8 mouse cellular contexts compared by ENCODE assay signal in genomic region chr6:144944435-144945365, GRCm38 (mm10).
DNase-seq lines count a peak whose midpoint lies in the region; ATAC-seq and TF ChIP-seq lines count a peak whose summit lies in the region.

No protein-coding gene starts in this region.

- no peaks in the 10 kb centered on the region for H3K36me3 ChIP-seq in kidney, postnatal 0 days (ENCODE audit: insufficient read depth, low read length)
- no peaks in the 10 kb centered on the region for H3K36me3 ChIP-seq in forebrain, embryonic 15.5 days
- H3K36me3 ChIP-seq in limb, embryonic 15.5 days: no peaks in the 10 kb centered on the region

- no peaks in the 10 kb centered on the region for H3K9me3 ChIP-seq in kidney, postnatal 0 days (replicated peaks; ENCODE audit: low read length)
- H3K9me3 ChIP-seq in forebrain, embryonic 15.5 days: no peaks in the 10 kb centered on the region
- H3K9me3 ChIP-seq in limb, embryonic 15.5 days: no peaks in the 10 kb centered on the region

- ATAC-seq in kidney, postnatal 0 days (replicated peaks; ENCODE audit: low FRiP score, low read depth): 0 out of 2 replicates have a peak, but pooled peaks have one; percentile 13
- peak; percentile 78 for ATAC-seq in forebrain, embryonic 15.5 days (replicated peaks)
- peak; percentile 56; the same call in 1 of the 2 replicates for ATAC-seq in limb, embryonic 15.5 days (ENCODE audit: insufficient number of reproducible peaks, low FRiP score, low TSS enrichment, low read depth)
- ATAC-seq in activated CD4-positive, CD25-positive, alpha-beta regulatory T cell, adult 4 months: no peak

- no peak overlapping the region for H3K27ac ChIP-seq in kidney, postnatal 0 days
- peak overlapping the region; percentile 37 for H3K27ac ChIP-seq in forebrain, embryonic 15.5 days (replicated peaks)
- H3K27ac ChIP-seq in limb, embryonic 15.5 days: peak overlapping the region; percentile 63

- TF ChIP-seq CTCF in kidney, postnatal 0 days (IDR thresholded peaks at IDR 0.05; ENCODE audit: low read depth): no peak

- WGBS in kidney, postnatal 0 days: 34% methylated on average over 10 of the region's 10 CpGs
- 18% methylated on average over 10 of the region's 10 CpGs for WGBS in forebrain, embryonic 15.5 days
- 40% methylated on average over 10 of the region's 10 CpGs for WGBS in limb, embryonic 15.5 days

- H3K27me3 ChIP-seq in kidney, postnatal 0 days (ENCODE audit: insufficient read depth, low read length): no peaks in the 10 kb centered on the region
- no peaks in the 10 kb centered on the region for H3K27me3 ChIP-seq in forebrain, embryonic 15.5 days
- no peaks in the 10 kb centered on the region for H3K27me3 ChIP-seq in limb, embryonic 15.5 days

- no peaks in the 10 kb centered on the region for H3K4me1 ChIP-seq in kidney, postnatal 0 days (replicated peaks; ENCODE audit: insufficient read depth, low read length)
- peaks cover 17% of the 10 kb centered on the region; the same call in 1 of the 2 replicates for H3K4me1 ChIP-seq in forebrain, embryonic 15.5 days
- H3K4me1 ChIP-seq in limb, embryonic 15.5 days: 0 out of 2 replicates have a peak, but pooled peaks cover 7% of the 10 kb centered on the region

- no peak overlapping the region for H3K4me2 ChIP-seq in kidney, postnatal 0 days (ENCODE audit: low read length)
- H3K4me2 ChIP-seq in forebrain, embryonic 15.5 days (replicated peaks): no peak overlapping the region
- H3K4me2 ChIP-seq in limb, embryonic 15.5 days: no peak overlapping the region

- no peak overlapping the region for H3K9ac ChIP-seq in kidney, postnatal 0 days (ENCODE audit: low read depth, low read length)
- no peak overlapping the region for H3K9ac ChIP-seq in forebrain, embryonic 15.5 days (replicated peaks)
- H3K9ac ChIP-seq in limb, embryonic 15.5 days: no peak overlapping the region

- DNase-seq in kidney, postnatal 0 days (ENCODE audit: low spot score): peak; percentile 51
- no peak for DNase-seq in kidney, postnatal 14 days
- peak; percentile 74 for DNase-seq in retina, embryonic 14.5 days (ENCODE audit: low spot score)
- DNase-seq in layer of hippocampus, postnatal 10 days (ENCODE audit: low spot score in 2 of 2): no peak
- DNase-seq in frontal cortex, postnatal 10 days (ENCODE audit: low spot score in 2 of 2): no peak

- H3K4me3 ChIP-seq in kidney, postnatal 0 days (replicated peaks; ENCODE audit: low read depth, low read length): no peak overlapping the region
- H3K4me3 ChIP-seq in forebrain, embryonic 15.5 days: no peak overlapping the region
- H3K4me3 ChIP-seq in limb, embryonic 15.5 days: no peak overlapping the region

Comparison
In these comparisons a context has a peak if more than half of its experiments do, and no peak if none do; other contexts are left out.
1. DNase-seq: peak in kidney, postnatal 0 days (single experiment) and retina, embryonic 14.5 days (single experiment); none in kidney, postnatal 14 days (single experiment), layer of hippocampus, postnatal 10 days (0 of 2) and frontal cortex, postnatal 10 days (0 of 2).